Mouse (Mus musculus) hindbrain, embryonic 16.5 days (tissue): Measurements from ENCODE around the gene Srxn1. TPM values are rescaled to one million over a fixed set of nuclear protein-coding genes. Genes with fewer than 3 reads are reported as not detected.

ENCODE experiments used
- ATAC-seq: fragments of 200-750 bp; cut with Nextera tagmentation; 2 replicates; pipeline ENCODE4 v1.8.0; 2017; ENCODE audit warnings: moderate TSS enrichment, moderate library complexity
- H3K27ac ChIP-seq: fragments of 300-500 bp; sonication (generic); 2 replicates; pipeline ENCODE4 v1.5.1; 2014; ENCODE audit warnings: low read depth, mild to moderate bottlenecking, control low read depth, low read length, moderate library complexity
- H3K27me3 ChIP-seq: fragments of 300-500 bp; sonication (generic); replicated peaks from 2 replicates; pipeline ENCODE4 v1.6.1; 2014; ENCODE audit warnings: low read length; ENCODE audit not compliant: control insufficient read depth, insufficient read depth
- H3K36me3 ChIP-seq: fragments of 300-500 bp; sonication (generic); 2 replicates; pipeline ENCODE4 v1.6.1; 2014; ENCODE audit warnings: mild to moderate bottlenecking, low read length, moderate library complexity, mixed read lengths; ENCODE audit not compliant: control insufficient read depth, insufficient read depth
- H3K4me1 ChIP-seq: fragments of 300-500 bp; sonication (generic); 2 replicates; pipeline ENCODE4 v1.6.1; 2014; ENCODE audit warnings: low read depth, low read length; ENCODE audit not compliant: control insufficient read depth, insufficient read depth
- H3K4me2 ChIP-seq: fragments of 300-500 bp; sonication (generic); 2 replicates; pipeline ENCODE4 v1.6.1; 2014; ENCODE audit warnings: mild to moderate bottlenecking, low read length, control low read depth, moderate library complexity
- H3K4me3 ChIP-seq: fragments of 300-500 bp; sonication (generic); 2 replicates; pipeline ENCODE4 v1.5.1; 2014; ENCODE audit warnings: mild to moderate bottlenecking, low read length, control low read depth, moderate library complexity
- H3K9ac ChIP-seq: fragments of 300-500 bp; sonication (generic); 2 replicates; pipeline ENCODE4 v1.6.1; 2014; ENCODE audit warnings: low read depth, mild to moderate bottlenecking, control low read depth, low read length, moderate library complexity
- H3K9me3 ChIP-seq: fragments of 300-500 bp; sonication (generic); 2 replicates; pipeline ENCODE4 v1.6.1; 2014; ENCODE audit warnings: mild to moderate bottlenecking, low read length, moderate library complexity; ENCODE audit not compliant: control insufficient read depth
- WGBS: fragments of 180-500 bp; shearing (Covaris S2); extraction: QIAGEN DNeasy Blood & Tissue Kit; methylation state at CpG from one replicate; pipeline ENCODE4 v1.1.7; 2014; 5-methylcytosine and 5-hydroxymethylcytosine counted together
- polyA plus RNA-seq: library from polyadenylated mRNA; unstranded; fragments of >200 nt; fragmentation: Nextera tagmentation; extraction: Ambion mirVana; gene quantifications from 2 replicates; pipeline ENCODE4 v1.2.1, GENCODE M21; 2015

Srxn1 gene
- polyA plus RNA-seq, 1 experiment from 2014 or later = 32.1 TPM

GRCm38 (mm10) chr2:152096922-152097321, 8.4 kb upstream of the Srxn1 start:
- 37% methylated on average over 2 of the region's 2 CpGs for WGBS
- Histone ChIP-seq H3K4me2 (no peak overlapping the region), H3K27ac (no peak overlapping the region), H3K36me3 (no peaks in the 10 kb centered on the region), H3K9ac (no peak overlapping the region), H3K4me1 (peaks cover 13% of the 10 kb centered on the region), H3K27me3 (peaks cover 6% of the 10 kb centered on the region), H3K9me3 (no peaks in the 10 kb centered on the region), H3K4me3 (no peak overlapping the region)
- no peak for ATAC-seq

GRCm38 (mm10) chr2:152097916-152098315, 7.4 kb upstream of the Srxn1 start:
- H3K27ac ChIP-seq = 0 out of 2 replicates have a peak overlapping the region, but pooled peaks have one; percentile 23
- peaks cover 6% of the 10 kb centered on the region for H3K27me3 ChIP-seq
- no peaks in the 10 kb centered on the region for H3K9me3 ChIP-seq
- 59% methylated on average over 11 of the region's 11 CpGs for WGBS
- no peak overlapping the region for H3K9ac ChIP-seq
- H3K36me3 ChIP-seq = no peaks in the 10 kb centered on the region
- H3K4me3 ChIP-seq = no peak overlapping the region
- ATAC-seq = no peak
- H3K4me1 ChIP-seq = peaks cover 13% of the 10 kb centered on the region
- H3K4me2 ChIP-seq = no peak overlapping the region

GRCm38 (mm10) chr2:152099538-152099937, 5.8 kb upstream of the Srxn1 start:
- Histone ChIP-seq H3K4me2 (no peak overlapping the region), H3K9me3 (no peaks in the 10 kb centered on the region), H3K4me1 (peaks cover 6% of the 10 kb centered on the region), H3K4me3 (no peak overlapping the region), H3K27me3 (no peaks in the 10 kb centered on the region), H3K27ac (no peak overlapping the region), H3K36me3 (no peaks in the 10 kb centered on the region), H3K9ac (no peak overlapping the region)
- ATAC-seq = no peak
- 29% methylated on average over 3 of the region's 3 CpGs for WGBS

- no peaks in the 10 kb centered on the region for H3K27me3 ChIP-seq
- H3K4me2 ChIP-seq = no peak overlapping the region
- ATAC-seq = no peak
- H3K9ac ChIP-seq = no peak overlapping the region
- H3K27ac ChIP-seq = no peak overlapping the region
- no peaks in the 10 kb centered on the region for H3K36me3 ChIP-seq
- no peaks in the 10 kb centered on the region for H3K9me3 ChIP-seq
- 66% methylated on average over 13 of the region's 13 CpGs for WGBS
- no peak overlapping the region for H3K4me3 ChIP-seq
- peaks cover 17% of the 10 kb centered on the region for H3K4me1 ChIP-seq
Measured at GRCm38 (mm10) chr2:152101761-152102160, 3.6 kb upstream of the Srxn1 start.

GRCm38 (mm10) chr2:152102369-152102768, 2.9 kb upstream of the Srxn1 start:
- WGBS = 50% methylated on average over 6 of the region's 6 CpGs
- Histone ChIP-seq H3K27me3 (no peaks in the 10 kb centered on the region), H3K27ac (no peak overlapping the region), H3K9me3 (no peaks in the 10 kb centered on the region), H3K4me1 (peaks cover 18% of the 10 kb centered on the region), H3K9ac (no peak overlapping the region), H3K36me3 (no peaks in the 10 kb centered on the region), H3K4me3 (no peak overlapping the region), H3K4me2 (no peak overlapping the region)
- ATAC-seq = no peak

GRCm38 (mm10) chr2:152104711-152105317, 502 bp upstream of the Srxn1 start:
- no peaks in the 10 kb centered on the region; the same call in 1 of the 2 replicates for H3K36me3 ChIP-seq
- peak overlapping the region; percentile 92 for H3K4me2 ChIP-seq
- peak overlapping the region; percentile 71 for H3K4me3 ChIP-seq
- ATAC-seq = peak; percentile 57
- H3K4me1 ChIP-seq = peaks cover 18% of the 10 kb centered on the region
- peak overlapping the region; percentile 87 for H3K9ac ChIP-seq
- 18% methylated on average over 17 of the region's 17 CpGs for WGBS
- H3K27me3 ChIP-seq = no peaks in the 10 kb centered on the region
- H3K27ac ChIP-seq = no peak overlapping the region; the same call in 1 of the 2 replicates
- H3K9me3 ChIP-seq = peaks cover 2% of the 10 kb centered on the region; the same call in 1 of the 2 replicates

GRCm38 (mm10) chr2:152106225-152106595, 894 bp downstream of the Srxn1 start:
- no peak overlapping the region; the same call in 1 of the 2 replicates for H3K9ac ChIP-seq
- H3K4me1 ChIP-seq = peaks cover 18% of the 10 kb centered on the region
- no peaks in the 10 kb centered on the region for H3K27me3 ChIP-seq
- H3K4me3 ChIP-seq = peak overlapping the region; percentile 71
- H3K4me2 ChIP-seq = peak overlapping the region; percentile 92
- H3K36me3 ChIP-seq = no peaks in the 10 kb centered on the region; the same call in 1 of the 2 replicates
- no peak overlapping the region for H3K27ac ChIP-seq
- 90% methylated on average over 3 of the region's 3 CpGs for WGBS
- peaks cover 2% of the 10 kb centered on the region; the same call in 1 of the 2 replicates for H3K9me3 ChIP-seq
- ATAC-seq = no peak

- Histone ChIP-seq H3K4me2 (peak overlapping the region; percentile 92), H3K9ac (no peak overlapping the region), H3K27ac (no peak overlapping the region), H3K36me3 (no peaks in the 10 kb centered on the region; the same call in 1 of the 2 replicates), H3K4me3 (no peak overlapping the region; the same call in 1 of the 2 replicates), H3K27me3 (no peaks in the 10 kb centered on the region), H3K4me1 (peaks cover 18% of the 10 kb centered on the region), H3K9me3 (peaks cover 2% of the 10 kb centered on the region; the same call in 1 of the 2 replicates)
- no peak for ATAC-seq
- WGBS = 93% methylated on average over 10 of the region's 10 CpGs
Measured at GRCm38 (mm10) chr2:152106597-152106996, 1.3 kb downstream of the Srxn1 start.

GRCm38 (mm10) chr2:152108702-152109101, 3.4 kb downstream of the Srxn1 start:
- Histone ChIP-seq H3K27me3 (no peaks in the 10 kb centered on the region), H3K9me3 (peaks cover 2% of the 10 kb centered on the region; the same call in 1 of the 2 replicates), H3K27ac (no peak overlapping the region), H3K36me3 (no peaks in the 10 kb centered on the region; the same call in 1 of the 2 replicates), H3K9ac (no peak overlapping the region), H3K4me1 (peaks cover 15% of the 10 kb centered on the region), H3K4me3 (no peak overlapping the region), H3K4me2 (no peak overlapping the region)
- WGBS = 53% methylated on average over 7 of the region's 7 CpGs
- ATAC-seq = no peak
